Mouse (Mus musculus) spleen, adult 18-20 months (tissue): ENCODE data around the gene Plbd1.

Source experiments
- DNase-seq, 2 experiments: peaks; one replicate each; pipeline ENCODE4 v3.0.0; 2022; ENCODE audit warnings: mixed read lengths in 2 of 2

The Plbd1 gene

DNA sequence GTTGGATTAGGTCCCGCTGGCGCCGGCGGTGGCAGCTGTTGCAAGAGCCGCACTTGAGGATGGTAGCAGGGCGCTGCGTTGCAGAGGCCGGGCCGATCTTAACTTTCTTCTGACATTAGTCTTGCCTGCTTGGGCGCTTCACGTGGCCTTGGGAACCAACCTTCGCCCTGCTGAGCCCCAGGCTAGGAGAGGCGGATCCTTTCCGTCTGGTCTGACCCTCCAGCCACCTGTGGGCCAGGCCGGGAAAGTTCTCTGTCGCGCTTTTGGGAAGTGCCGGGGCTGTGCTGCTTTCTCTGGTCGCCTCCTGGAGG, at the start of gene Plbd1:
Plbd1 (minus strand) TSS at position 223 of the 311 bp plus-strand sequence.
- DNase-seq, result no peak

DNA sequence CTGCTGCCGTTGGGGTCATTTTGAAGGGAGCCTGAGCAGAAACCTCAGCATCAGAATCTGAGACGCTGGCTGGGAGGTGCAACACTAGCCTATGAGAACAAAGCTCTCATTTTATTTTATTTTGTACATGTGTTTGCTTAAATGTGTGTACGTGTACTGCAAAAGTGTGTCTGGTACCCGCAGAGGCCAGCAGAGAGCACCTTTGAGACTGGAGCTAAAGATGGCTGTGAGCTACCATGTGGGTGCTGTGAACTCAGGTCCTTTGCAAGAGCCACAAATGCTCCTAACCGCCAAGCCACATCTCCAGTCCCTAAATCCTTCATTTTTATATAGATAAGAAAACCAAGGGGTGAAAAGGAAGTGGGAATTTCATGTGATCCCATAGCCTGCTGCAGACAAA, 48.7 kb upstream of the Plbd1 start:
- DNase-seq, result no peak

DNA sequence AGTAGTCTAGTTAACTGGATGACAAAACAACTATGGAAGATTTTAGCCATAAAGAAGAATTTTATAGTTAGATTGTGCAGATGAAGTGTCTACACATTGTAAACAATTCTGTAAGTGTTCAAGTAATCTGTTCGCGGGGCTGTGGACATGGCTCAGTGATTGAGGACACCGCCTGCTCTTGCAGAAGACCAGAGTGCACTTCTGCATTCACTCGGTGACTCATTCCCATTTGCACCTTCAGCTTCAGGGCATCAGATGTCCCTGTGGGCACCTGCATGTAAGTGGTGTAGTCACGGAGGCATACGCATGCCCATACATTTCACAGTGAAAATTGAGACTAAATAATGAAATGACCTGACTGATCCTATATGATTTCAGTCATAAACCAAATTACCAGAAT, 46.9 kb upstream of the Plbd1 start:
- DNase-seq, result no peak

DNA sequence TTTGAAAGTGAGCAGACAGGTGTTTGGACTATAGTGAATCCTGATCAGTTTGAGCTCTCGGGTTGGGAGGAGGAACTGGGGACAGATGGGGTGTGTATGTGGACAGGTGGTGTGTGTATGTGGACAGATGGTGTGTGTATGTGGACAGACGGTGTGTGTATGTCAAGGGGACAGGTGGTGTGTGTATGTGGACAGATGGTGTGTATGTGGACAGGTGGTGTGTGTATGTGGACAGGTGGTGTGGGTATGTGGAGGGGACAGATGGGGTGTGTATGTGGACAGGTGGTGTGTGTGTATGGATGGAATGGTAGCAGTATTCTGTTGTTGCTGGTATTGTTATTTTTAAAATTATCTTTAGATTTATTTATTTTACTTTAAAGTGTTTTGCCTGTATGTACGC, 40.1 kb upstream of the Plbd1 start:
- no peak for DNase-seq

DNA sequence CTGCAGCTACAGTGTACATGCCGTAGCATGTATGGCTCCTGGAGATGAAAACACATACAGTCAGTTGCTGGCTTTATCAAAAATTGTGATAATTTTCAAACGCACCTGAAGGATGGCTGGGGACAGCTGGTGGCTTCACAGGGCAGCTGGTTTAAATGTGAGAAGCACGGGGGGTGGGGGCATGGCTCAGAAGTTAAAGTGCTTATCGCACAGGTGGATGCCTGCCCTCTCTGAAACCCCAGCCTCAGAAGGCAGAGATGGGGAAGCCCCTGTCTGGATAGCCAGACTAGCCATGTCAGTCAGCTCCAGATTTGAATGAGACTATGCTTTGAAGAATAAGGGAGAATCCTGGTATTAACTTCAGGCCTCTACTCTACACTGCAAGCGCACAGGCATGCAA, 39.5 kb upstream of the Plbd1 start:
- no peak for DNase-seq

DNA sequence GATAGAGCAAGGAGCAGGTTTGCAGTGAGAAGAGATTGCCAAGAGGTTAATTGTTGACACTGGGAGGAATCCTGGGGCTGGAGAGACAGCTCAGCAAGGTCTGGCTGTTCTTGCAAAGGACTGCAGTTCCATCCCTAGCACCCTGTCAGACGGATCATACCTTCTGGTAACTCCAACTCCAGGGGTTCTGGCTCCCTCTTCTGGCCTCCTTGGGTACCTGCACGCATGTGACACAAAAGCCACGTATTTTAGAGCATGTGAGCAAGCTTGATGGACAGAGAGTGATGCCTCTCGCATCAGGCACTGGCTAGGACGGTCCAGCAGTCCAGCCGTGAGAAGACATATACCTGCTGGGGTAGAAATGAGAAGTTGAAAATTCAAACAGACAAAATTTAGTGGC, 29.6 kb upstream of the Plbd1 start:
- no peak for DNase-seq

DNA sequence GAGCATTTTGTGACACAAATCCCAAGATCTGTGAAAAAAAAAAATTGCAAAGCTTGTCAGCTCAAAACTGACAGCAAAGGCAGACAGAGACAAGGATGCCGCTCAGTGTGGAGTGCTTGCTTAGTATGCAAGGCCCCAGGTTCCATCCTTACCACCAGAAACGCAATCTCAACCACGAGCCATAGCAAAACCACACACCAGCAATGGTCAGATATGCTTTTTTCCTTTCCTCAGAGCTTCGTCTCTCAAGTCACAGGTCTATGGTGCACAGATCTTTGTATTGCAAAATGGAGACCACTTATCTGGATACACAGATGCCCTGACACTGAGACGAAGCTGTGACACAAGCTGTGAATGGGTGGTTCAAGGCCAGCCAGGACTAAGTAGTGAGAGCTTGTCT, 28.8 kb upstream of the Plbd1 start:
- peak in 1 of 2 experiments; percentile 26 for DNase-seq

DNA sequence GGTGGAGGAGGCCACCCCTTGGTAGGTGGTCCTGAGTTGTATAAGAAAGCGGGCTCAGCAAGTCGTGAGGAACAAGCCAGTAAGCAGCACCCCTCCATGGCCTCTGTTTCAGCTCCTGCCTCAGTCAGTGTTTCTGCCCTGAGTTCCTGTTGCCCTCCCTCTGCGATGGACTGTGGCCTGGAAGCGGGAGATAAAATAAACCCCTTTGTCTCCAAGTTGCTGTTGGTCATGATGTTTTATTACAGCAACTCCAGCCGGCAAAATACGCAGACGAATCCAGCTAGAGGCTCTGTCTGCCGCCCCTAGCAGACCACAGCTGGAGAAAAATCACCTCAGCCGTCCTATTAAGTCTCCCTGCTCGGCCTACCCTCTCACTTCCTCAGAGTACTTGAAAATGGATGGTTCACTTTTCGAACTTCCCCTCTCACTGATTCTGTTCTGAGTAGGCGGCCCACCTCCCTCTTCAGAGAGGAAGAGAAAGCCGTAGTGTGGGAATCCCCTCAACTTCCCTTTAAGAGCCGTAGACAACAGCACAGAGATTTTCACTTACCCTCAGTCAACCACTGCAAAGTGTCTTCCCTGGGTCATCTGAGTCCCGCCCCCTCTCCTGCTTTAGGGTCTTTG, 28.2 kb upstream of the Plbd1 start:
- DNase-seq, result peak; percentile 57 to 67

DNA sequence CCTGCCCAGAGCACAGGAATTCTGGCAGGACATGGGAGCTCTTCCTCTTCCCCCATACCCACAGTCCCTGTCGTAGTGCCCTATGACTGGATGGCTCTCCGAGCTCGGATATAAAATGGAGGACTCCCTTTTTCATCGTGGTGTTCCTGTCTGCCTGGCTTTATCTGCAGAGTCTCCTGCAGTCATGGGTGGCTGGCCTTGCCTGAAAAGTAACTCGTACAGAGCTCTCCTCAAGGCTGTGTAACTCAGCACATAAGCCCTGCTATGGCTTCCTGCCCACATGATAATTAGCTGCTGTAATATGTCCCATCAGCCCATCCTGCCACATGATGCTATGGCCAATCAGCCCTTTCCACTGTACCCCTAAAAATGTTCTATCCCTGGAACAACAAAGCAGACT, 23.7 kb upstream of the Plbd1 start:
- peak in 1 of 2 experiments; percentile 28 for DNase-seq

DNA sequence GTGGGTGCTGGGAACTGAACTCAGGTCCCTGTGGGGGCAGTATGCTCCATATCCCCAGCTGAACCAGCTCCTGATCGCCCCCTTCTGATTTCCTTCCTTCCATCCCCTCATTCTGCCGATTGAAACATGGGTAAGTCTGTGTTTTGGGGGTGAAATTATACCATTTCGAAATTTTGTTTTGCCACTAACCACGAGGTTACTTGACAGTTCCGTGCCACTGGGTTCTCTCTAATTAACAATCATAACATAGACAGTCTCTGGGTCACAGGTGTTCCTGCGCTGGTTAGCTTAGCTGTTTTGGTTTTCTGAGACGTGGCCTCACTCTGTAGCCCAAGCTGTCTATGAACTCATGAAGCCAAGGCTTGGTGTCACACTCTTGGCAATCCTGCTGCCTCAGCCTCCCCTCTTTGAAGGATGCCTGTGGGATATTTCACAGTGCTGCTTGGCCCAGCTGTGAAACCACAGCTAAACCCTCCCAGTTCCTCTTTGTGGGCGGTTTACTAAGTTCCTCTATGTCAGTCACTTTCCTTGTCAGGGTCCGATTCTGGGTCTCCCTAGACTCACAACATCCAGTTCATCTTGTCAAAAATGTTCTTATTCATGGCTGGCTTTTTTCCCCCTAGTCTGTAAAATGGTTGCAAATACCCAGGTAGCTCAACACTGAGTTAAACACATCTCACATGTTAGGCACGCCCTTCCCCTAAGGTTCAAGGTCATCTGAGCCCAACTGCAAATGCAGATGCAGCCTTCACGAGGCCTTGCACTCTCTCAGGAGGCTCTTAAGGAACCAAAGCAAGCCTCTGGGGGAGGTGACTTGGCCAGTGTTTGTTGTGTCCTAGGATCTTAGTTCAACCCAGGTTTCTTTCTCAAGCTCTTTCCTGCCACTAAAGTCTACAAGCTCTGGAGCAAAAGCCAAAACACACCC, 21.9 kb upstream of the Plbd1 start:
- DNase-seq, result peak; percentile 62 to 66

DNA sequence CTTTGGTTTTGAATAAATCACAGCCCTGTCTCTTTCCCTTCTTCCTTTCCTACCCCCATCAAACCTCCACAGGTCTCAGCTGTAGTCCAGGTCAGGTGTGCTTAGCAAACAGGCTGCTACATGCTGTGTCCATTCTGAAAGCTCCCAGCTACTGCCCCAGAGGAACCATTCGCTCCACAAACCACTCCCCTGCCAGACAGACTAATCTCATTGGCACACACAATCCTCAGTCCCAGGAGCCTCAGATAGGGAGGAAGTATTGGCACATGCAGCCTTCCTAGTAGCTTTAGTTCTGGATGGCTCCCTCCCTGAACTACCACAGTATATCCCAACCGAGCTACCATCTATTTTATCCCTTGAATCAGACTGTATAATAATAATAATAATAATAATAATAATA, 17.7 kb upstream of the Plbd1 start:
- no peak for DNase-seq

DNA sequence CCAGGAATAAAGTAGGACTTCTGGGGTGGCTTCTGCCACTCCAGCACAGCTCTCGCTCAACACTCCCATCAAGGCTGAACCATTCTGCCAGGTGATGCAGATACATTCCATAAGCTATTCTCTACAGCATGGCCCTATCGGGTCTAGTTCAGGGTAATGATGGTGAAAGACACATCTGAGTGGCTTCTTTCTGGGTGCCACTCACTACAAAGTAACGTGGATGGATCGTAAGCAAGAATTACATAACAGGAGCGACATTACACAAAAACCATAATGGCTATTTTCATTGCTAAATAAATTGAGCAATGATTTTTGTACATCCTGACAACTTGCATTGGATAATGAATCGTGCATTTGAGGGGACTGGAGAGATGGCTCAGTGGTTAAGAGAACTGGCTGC, 13.2 kb upstream of the Plbd1 start:
- no peak for DNase-seq

DNA sequence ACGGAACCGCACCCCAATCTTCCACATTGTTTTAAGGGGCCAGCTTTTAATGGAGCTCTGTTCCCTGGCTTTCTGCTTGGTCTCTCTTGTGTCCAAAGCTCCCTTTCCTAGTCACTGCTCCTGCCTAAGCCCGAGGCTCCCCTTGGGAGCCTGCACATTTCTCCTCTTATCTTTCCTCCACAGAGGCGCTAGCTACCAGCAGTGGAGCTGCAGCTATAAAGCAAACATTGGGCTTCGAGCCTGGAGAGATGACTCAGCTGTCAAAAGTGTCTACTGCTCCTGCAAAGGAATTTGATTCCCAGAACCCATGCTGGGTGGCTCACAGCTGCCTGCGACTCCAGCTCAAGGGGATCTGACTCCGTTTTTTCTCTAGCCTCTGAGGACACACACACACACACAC, 10.7 kb upstream of the Plbd1 start:
- no peak for DNase-seq

DNA sequence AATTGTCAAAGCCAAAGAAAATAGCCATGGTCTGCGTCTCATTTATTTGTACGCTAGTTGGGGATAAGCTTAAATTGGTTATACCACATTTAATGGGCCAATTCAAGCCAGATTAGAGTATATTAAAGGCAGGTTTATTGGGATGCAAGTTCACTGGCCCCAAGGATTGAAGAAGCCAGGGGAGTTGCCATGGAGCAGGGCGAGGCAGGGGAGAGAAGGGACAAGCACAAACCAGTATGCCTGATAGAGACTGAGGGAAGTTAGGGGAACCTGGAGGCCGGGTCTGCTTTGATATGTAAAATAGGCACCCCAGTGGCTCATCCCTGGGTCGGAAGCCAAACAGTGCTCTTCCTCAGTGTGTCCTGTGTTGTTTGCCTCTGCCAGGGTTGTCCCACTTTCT, 7.5 kb upstream of the Plbd1 start:
- no peak for DNase-seq

DNA sequence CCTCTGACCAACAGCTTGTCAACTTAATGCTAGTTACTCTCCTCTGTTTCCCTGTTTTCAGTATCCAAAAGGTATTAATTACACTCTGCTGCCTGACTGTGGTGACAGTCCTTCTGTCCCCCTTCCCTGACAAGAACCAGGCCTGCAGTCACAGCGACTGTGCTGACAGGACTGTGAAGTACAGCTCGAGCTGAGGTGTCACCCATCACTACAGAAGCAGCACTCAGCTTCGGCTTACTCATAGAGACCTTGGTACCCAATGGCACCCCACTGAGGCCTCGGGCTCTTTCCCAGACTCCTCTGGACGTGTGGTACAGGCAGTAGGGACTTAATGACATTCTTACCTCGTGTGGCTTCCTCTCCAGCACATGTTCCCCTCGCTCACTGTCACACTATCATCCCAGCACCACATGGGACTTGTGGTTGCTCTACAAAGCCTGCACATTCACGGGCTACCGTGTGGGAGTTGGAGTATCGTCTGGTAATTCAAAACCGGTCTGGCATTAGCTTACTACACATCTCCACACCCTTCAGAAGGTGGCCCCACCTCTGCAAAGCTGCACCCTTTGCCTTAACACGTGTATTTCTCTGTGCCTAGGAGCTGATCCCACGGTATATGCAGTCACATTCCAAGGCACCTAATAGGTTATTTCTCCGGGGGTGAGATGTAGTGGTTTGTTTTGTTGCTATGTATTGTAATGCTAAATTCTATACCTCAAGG, 6.7 kb upstream of the Plbd1 start:
- DNase-seq, result no peak

DNA sequence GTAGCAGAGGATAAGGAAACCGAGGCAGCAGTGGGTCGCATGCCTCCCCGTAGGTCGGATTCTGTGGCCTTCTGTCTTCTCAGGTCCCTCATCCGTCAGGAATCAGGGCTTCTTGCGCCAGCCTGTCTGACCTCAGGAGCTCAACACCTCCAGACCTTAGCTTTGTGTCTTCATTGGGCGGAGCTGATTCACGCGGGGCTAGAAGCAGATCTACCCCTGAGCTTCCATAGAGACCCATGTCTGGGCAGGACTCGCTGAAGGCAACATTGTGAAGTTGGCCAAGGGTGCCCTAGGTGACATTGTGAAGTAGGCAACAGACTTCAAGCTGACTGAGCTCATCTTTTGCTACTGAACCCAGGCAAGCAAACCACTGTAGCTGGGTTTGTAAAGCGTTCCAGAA, 335 bp upstream of the Plbd1 start:
- no peak for DNase-seq

DNA sequence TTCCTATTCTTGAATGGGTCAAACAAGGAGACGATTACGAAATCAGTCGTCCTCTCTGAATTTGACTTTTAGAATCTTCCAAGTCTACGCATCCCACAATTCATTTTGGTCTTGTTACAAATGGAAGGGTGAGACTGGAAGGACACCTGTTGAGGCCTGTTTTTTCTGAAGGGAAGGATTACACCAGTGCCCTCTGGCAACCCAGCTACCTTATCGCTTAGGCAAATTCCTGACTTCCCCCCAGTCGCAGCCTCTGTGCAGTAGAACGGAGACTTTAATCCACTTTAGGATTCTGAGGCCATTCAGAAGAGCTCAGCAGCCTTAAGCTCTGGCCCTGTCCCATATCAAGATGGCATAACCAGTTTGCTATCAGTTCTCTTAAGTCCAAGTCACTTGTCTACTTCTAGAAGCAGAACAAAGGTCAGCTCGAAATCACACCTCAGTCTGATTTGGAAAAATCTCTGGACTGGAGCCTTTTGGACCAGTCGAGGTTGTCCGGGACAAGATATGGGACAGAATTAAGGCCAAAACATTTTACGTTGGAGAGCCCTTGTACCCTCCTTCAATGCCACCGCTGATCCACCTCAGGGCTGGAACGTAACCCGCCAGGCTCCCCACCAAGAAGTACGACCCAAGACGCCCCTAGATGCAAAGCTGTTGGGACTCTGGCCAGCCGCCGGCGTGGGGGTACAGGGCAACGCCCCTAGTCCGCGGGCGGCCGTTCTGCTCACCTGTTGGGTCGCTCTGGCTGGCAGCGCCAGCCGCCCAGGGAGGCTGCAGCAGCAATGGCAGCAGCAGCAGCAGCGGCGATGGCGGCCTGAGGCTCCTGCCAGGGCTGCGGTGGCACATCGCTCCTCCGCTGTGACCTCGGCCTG, 660 bp downstream of the Plbd1 start:
- peak; percentile 34 to 48 for DNase-seq

DNA sequence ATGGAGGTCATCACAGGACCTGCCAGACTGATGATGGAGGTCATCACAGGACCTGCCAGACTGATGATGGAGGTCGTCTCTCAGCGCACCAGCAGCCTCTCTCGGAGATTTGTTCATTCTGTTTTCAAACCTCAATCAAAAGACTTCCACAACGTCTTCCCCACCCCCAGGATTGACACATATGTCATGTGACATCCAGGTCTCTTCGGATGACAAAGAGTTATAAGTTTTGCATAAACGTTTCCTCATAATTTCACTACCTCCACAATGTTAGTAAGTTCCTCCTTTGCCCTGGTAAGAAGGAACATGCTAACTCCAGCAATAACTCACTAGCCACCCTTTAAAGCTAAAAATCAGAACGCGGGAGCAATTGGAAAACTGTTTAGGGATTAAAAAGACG, 2.5 kb downstream of the Plbd1 start:
- no peak for DNase-seq

DNA sequence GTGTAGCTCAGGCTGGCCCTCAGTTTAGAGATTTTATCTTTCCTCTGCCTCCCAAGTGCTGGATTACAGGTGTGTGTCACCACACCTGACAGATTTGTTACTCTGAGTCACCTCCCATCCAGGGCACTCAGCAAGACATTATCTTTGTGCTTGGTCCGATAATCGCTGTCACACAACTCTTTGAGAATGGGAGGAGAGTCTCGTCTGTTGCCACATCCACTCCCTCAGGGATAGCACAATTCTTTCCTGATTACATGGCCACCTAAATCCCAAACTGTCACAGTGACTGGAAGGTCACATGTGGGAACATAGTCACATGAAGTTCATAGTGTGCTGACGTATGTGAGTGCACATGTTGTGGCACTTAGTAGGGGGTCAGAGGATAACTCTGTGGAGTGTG, 3.4 kb downstream of the Plbd1 start:
- no peak for DNase-seq

DNA sequence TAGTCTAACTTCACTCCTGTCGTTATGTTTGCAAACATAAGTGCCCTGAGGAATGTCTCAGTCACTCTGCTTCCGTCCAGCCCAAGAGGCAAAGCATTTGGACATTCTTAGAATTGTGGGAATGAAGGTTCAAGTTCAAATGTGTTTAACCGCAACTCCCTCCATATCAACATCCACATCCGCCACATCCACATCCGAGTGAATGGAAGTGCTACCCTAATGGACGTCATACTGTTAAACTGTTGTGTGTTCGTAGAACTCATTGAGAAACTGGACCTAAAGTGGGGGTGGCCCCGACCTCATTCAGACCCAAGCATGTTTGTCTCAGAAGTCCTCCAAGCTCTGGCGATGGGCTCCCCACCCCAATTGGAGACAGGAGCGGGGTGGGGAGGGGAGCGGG, 5.9 kb downstream of the Plbd1 start:
- DNase-seq, result no peak

DNA sequence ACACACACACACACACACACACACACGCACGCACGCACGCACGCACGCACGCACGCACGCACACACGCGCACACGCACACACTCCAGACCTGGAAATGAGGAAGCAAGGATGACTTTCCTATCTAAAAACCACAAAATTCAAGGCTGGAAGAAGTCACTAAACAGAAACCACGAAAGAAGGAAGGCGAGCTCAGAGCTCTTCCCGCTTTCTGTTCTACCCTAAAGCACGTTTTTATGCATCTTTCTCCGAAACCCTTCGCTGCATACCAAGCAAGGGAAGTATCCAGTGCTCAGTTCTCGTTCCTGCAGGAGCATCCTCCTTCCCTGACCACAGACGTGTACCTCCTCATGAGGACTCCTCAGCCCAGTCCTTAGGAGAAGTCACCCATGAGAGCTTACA, 7.3 kb downstream of the Plbd1 start:
- no peak for DNase-seq

DNA sequence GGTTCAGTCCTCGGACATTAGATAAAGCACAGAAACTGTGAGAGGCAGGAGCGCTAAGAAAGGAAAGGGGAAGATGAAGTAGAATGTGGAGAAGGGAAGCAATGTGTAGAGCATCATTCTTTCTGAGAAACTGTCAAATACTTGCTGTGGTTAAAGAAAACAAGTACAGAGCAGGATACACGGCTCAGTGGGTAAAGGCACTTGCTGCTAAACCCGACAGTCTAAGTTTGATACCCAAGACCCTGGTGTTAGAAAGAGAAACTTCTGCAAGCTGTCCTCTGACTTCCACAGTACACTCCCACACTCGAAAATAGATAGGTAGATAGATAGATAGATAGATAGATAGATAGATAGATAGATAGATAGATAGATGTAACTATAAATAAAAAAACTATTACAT, 8.4 kb downstream of the Plbd1 start:
- DNase-seq, result no peak

DNA sequence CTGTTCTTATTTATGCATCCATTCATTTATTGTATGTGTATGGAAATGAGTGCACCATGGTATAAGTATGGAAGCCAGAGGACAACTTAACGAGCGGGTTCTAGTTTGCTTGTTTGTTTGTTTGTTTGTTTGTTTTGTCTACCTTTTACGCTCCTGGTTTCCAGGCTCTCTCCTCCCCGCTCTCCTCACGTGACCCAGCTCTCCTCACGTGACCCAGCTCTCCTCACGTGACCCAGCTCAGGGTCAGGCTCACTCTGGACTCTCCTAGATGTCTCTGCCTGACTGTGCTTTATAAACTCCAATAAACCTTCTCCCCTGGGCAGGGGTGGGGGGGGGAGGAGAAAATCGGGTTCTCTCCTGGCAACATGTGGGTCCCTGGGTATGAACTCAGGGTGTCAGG, 11.1 kb downstream of the Plbd1 start:
- DNase-seq, result no peak
